Mouse (Mus musculus) midbrain, embryonic 14.5 days (tissue): ENCODE data around the gene Tbc1d8. TPM values are rescaled to one million over a fixed set of nuclear protein-coding genes. Genes with fewer than 3 reads are reported as not detected.

ENCODE experiments used
- ATAC-seq: fragments of 200-750 bp; cut with Nextera tagmentation; 2 replicates; pipeline ENCODE4 v1.8.0; 2017; ENCODE audit warnings: moderate number of reproducible peaks, moderate library complexity; ENCODE audit not compliant: low FRiP score, low TSS enrichment
- DNase-seq: peaks from one replicate; pipeline ENCODE4 v3.0.0-alpha.2; 2015
- H3K27ac ChIP-seq: fragments of 300-500 bp; sonication (generic); replicated peaks from 2 replicates; pipeline ENCODE4 v1.5.1; 2014; ENCODE audit warnings: mild to moderate bottlenecking, low read depth, low read length, moderate library complexity
- H3K27me3 ChIP-seq: fragments of 300-500 bp; sonication (generic); 2 replicates; pipeline ENCODE4 v1.6.1; 2014; ENCODE audit warnings: low read length, control low read depth, mixed read lengths; ENCODE audit not compliant: control insufficient read depth, insufficient read depth
- H3K36me3 ChIP-seq: fragments of 300-500 bp; sonication (generic); 2 replicates; pipeline ENCODE4 v1.6.1; 2014; ENCODE audit warnings: low read length, control low read depth; ENCODE audit not compliant: control insufficient read depth, insufficient read depth
- H3K4me1 ChIP-seq: fragments of 300-500 bp; sonication (generic); 2 replicates; pipeline ENCODE4 v1.6.1; 2014; ENCODE audit warnings: mild to moderate bottlenecking, antibody characterized with exemption, low read length, control low read depth; ENCODE audit not compliant: control insufficient read depth, insufficient read depth
- H3K4me2 ChIP-seq: fragments of 300-500 bp; sonication (generic); 2 replicates; pipeline ENCODE4 v1.6.1; 2014; ENCODE audit warnings: mild to moderate bottlenecking, low read length, moderate library complexity
- H3K4me3 ChIP-seq: fragments of 300-500 bp; sonication (generic); replicated peaks from 2 replicates; pipeline ENCODE4 v1.5.1; 2014; ENCODE audit warnings: low read depth, low read length
- H3K9ac ChIP-seq: fragments of 300-500 bp; sonication (generic); replicated peaks from 2 replicates; pipeline ENCODE4 v1.6.1; 2014; ENCODE audit warnings: mild to moderate bottlenecking, low read length, moderate library complexity
- H3K9me3 ChIP-seq: fragments of 300-500 bp; sonication (generic); 2 replicates; pipeline ENCODE4 v1.6.1; 2016; ENCODE audit warnings: low read length, control low read depth, mixed read lengths; ENCODE audit not compliant: control insufficient read depth
- WGBS: fragments of 180-500 bp; shearing (Covaris S2); extraction: QIAGEN DNeasy Blood & Tissue Kit; methylation state at CpG from one replicate; pipeline ENCODE4 v1.1.7; 2014; 5-methylcytosine and 5-hydroxymethylcytosine counted together
- polyA plus RNA-seq: library from polyadenylated mRNA; unstranded; fragments of >200 nt; fragmentation: Nextera tagmentation; extraction: Ambion mirVana; gene quantifications from 2 replicates; pipeline ENCODE4 v1.2.1, GENCODE M21; 2014

Tbc1d8 gene
- polyA plus RNA-seq, 1 experiment from 2014 or later = 12.1 TPM

DNA sequence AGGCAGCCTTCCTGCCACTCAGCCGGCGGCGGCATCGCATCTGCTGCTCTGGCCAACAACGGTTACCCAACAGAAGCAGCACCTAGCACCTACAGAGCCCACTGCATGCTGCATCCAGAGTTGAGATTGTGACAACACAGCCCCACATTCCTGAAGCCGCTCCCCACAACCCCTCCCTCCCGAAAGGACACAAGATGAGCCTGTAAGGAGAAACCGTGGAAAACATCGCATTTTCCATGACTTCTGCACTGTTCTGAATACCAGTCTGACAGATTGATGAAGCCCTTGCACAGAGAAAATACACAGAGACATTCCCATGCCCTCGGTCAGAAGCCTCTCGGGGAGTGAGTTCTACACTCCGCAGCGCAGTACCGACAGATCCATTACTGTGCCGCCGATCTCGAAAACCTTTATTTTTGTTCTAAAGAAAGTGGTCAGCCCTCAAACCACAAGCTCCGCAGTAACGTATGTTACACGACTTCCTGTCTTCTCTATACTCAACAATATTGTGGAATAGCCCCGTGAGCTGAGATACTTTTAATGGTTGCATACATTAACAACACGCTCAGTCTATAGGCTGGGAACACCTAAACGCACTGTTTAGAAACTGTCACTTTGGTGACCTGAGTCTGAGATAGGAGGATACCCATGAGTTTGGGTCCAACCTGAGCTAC, 23.1 kb downstream of the Tbc1d8 start:
- no peak for ATAC-seq
- H3K27ac ChIP-seq = no peak overlapping the region
- no peak overlapping the region for H3K4me3 ChIP-seq
- H3K36me3 ChIP-seq = no peaks in the 10 kb centered on the region
- H3K9ac ChIP-seq = no peak overlapping the region
- no peaks in the 10 kb centered on the region for H3K27me3 ChIP-seq
- 92% methylated on average over 23 of the region's 23 CpGs for WGBS
- no peak overlapping the region for H3K4me2 ChIP-seq
- H3K4me1 ChIP-seq = no peaks in the 10 kb centered on the region
- no peaks in the 10 kb centered on the region for H3K9me3 ChIP-seq
- no peak for DNase-seq

DNA sequence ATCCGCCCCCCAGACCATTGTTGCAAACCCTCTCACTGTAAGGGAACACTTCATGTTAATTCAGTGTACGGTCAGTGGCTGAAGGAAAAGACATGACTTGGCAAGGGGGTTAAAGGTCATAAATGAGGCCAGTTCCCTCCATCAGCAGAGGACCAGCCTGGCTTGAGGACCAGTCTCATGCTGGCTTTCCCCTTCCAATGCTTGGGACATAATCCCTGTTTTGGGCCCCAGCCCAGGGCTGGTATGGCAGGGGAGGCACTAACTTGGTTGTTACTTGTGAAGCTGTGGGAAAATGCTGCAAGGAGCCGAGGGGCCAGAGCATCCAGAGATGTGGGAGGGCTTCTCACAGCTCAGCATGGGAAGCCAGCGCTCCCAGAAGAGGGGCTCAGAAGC, 23.8 kb downstream of the Tbc1d8 start:
- ATAC-seq (no peak), DNase-seq (no peak)
- Histone ChIP-seq H3K9me3 (no peaks in the 10 kb centered on the region), H3K4me3 (no peak overlapping the region), H3K4me2 (no peak overlapping the region), H3K9ac (no peak overlapping the region), H3K27me3 (no peaks in the 10 kb centered on the region), H3K36me3 (no peaks in the 10 kb centered on the region), H3K27ac (no peak overlapping the region), H3K4me1 (peaks cover 5% of the 10 kb centered on the region; the same call in 1 of the 2 replicates)
- 81% methylated on average over 4 of the region's 4 CpGs for WGBS

DNA sequence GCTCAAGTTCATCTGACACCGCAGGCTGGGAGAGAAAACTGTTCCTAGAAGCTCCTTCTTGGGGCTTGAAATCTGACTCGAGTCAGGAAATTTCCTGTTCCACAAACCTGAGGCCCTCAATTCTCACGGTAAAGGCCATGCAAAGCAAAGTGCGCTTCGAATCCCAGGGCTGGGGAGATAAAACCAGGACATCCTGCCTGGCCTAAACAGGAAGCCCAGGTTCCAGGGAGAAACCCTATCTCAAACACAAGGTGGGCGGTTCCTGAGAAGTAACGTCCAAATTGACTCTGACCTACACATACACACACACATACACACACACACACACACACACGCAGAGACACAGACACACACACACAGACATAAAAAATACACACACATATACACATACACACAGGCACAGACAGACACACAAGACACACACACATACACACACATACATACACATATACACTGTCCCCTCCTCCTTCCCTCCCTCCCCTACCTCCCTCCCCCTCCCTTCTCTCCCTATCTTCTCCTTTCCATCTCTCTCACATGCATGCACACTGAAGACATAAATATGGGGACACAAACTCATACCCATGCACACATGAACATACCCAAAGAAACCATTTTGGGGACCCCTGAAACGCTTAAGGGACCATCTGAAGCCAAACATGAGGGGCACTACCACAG, 24.3 kb downstream of the Tbc1d8 start:
- no peak for ATAC-seq
- no peak overlapping the region for H3K27ac ChIP-seq
- no peak overlapping the region for H3K4me2 ChIP-seq
- H3K9me3 ChIP-seq = no peaks in the 10 kb centered on the region
- WGBS = 90% methylated on average over 9 of the region's 9 CpGs
- no peak overlapping the region for H3K4me3 ChIP-seq
- no peak overlapping the region for H3K9ac ChIP-seq
- DNase-seq = no peak
- no peaks in the 10 kb centered on the region for H3K36me3 ChIP-seq
- peaks cover 5% of the 10 kb centered on the region; the same call in 1 of the 2 replicates for H3K4me1 ChIP-seq
- H3K27me3 ChIP-seq = no peaks in the 10 kb centered on the region

DNA sequence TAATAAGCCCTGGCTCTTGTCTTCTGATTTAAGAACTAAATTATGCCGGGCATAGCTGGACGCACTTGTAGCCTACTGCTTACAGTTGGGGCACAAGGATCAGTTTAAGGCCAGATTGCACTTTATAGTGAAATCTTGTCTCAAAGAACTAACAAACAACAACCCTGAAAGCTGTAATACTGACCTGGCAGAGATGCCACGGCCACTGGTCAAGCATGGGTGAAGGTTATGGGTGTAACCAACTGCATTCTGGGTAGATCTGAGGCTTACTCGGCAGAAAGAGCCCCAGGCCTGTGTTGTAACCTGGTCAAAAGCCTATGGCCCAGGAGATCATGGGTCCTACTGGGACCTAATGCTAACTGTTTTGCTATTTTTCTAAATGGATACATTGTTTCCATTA, 26.4 kb downstream of the Tbc1d8 start:
- H3K9ac ChIP-seq = no peak overlapping the region
- ATAC-seq (no peak), DNase-seq (no peak)
- H3K4me2 ChIP-seq = no peak overlapping the region
- no peaks in the 10 kb centered on the region for H3K27me3 ChIP-seq
- peaks cover 5% of the 10 kb centered on the region; the same call in 1 of the 2 replicates for H3K4me1 ChIP-seq
- H3K9me3 ChIP-seq = no peaks in the 10 kb centered on the region
- WGBS = 81% methylated on average over 4 of the region's 4 CpGs
- H3K27ac ChIP-seq = no peak overlapping the region
- no peaks in the 10 kb centered on the region for H3K36me3 ChIP-seq
- H3K4me3 ChIP-seq = no peak overlapping the region

DNA sequence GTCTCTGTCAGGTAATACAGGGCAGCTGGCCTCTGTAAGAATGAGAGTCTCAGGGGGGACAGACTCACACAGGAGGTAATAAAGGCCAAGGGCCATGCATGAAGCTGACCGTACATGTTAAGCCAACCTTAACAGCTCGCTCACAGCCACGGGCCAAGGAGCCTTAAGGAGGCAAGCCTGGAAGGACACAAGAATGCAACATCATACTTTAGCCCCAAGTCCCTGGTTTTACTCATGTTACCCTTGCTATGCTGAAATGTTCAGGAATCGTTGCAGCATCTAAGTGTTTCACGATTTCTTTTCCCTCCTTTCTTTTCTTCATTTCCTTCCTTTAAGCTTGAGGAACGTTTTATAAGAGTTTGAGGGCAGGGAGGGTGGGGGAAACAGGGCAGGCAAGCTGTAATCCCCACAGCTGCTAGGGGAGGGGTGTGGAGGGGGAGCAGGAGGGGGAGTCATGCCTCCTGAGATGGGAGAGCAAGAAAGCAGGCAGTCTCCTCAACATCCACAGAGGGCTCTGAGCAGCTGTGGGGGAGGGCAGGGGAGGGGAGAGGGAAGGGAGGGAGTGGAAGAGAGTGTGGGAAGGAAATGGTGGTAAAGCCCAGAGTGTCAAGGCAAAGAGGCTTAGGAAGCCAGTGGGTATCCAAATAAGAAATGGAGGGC, 28.4 kb downstream of the Tbc1d8 start:
- no peaks in the 10 kb centered on the region for H3K36me3 ChIP-seq
- no peak overlapping the region for H3K4me3 ChIP-seq
- peaks cover 9% of the 10 kb centered on the region for H3K4me1 ChIP-seq
- H3K9me3 ChIP-seq = no peaks in the 10 kb centered on the region
- no peak overlapping the region for H3K9ac ChIP-seq
- ATAC-seq = no peak
- no peaks in the 10 kb centered on the region for H3K27me3 ChIP-seq
- peak; percentile 41 for DNase-seq
- H3K4me2 ChIP-seq = no peak overlapping the region
- WGBS = 55% methylated on average over 6 of the region's 6 CpGs
- 0 out of 2 replicates have a peak overlapping the region, but pooled peaks have one; percentile 13 for H3K27ac ChIP-seq

DNA sequence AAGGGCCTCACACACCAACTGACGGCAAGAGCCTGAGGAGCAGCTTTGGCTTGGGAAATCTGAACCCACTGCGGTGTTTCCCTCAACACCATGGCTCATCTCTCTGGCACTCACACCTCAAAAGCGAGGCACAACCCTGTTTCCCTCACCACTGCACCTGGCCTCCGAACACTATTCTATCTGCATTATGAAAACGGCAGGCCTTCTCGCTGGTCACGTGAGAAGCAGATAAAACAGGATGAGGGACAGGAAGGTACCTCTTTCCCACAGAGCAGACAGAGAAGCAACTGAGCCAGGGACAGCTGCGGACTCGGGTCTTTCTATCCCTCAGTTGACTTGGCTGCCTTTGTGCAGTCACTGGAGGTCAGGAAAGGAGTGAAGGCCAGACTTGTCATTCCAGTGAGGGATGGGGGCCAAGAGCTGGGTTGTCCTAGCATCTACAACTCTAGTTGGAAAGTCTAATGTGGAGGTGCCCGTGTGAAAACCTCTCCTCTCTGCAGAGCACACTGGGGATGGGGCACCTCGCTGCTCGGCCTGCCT, 29.2 kb downstream of the Tbc1d8 start:
- H3K9ac ChIP-seq = no peak overlapping the region
- peaks cover 9% of the 10 kb centered on the region for H3K4me1 ChIP-seq
- H3K36me3 ChIP-seq = no peaks in the 10 kb centered on the region
- H3K27ac ChIP-seq = no peak overlapping the region
- no peaks in the 10 kb centered on the region for H3K9me3 ChIP-seq
- H3K4me2 ChIP-seq = no peak overlapping the region
- no peaks in the 10 kb centered on the region for H3K27me3 ChIP-seq
- DNase-seq = no peak
- 94% methylated on average over 12 of the region's 12 CpGs for WGBS
- ATAC-seq = no peak
- no peak overlapping the region for H3K4me3 ChIP-seq

DNA sequence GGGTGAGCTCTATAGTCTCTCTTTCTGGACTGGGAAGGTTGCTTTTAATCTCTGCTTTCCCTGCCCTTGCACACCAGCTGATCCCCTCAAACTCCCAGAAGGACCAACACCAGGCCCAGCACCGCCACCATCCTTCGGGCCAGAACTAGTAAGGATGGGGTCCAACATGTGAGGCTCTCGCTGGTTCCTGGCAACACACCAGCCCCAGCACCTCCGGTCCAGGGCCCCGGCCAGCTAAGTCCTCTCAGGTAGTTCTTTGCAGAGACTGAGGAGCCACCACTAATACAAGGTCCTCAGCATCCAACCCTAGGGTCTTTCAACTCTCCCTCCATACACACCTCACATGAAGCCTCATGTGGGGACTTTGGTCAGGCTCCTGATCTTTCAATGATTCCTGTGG, 29.7 kb downstream of the Tbc1d8 start:
- H3K9me3 ChIP-seq = no peaks in the 10 kb centered on the region
- peaks cover 9% of the 10 kb centered on the region for H3K4me1 ChIP-seq
- DNase-seq (no peak), ATAC-seq (no peak)
- 95% methylated on average over 5 of the region's 5 CpGs for WGBS
- H3K4me2 ChIP-seq = no peak overlapping the region
- H3K27ac ChIP-seq = no peak overlapping the region
- no peak overlapping the region for H3K4me3 ChIP-seq
- H3K9ac ChIP-seq = no peak overlapping the region
- no peaks in the 10 kb centered on the region for H3K27me3 ChIP-seq
- no peaks in the 10 kb centered on the region for H3K36me3 ChIP-seq

DNA sequence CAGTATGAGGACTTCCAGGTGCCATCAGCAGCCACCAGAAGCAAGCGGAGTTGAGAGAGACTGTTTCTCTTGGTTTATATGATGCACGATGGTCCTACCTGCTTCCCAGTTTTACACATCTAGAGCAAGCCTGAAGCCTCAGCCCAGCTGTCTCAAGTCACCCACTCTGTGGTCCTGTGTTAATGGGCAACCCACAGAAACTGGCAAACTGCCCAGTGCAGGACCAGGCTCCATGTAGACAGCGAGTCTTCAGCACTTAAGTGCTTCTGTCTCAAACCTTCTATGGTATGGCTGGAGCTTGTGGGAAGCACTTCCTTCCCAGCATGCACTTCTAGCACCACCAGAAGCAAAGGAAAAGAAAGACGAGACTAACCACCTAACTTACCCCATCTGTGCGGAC, 30.3 kb downstream of the Tbc1d8 start:
- WGBS = 92% methylated on average over 5 of the region's 5 CpGs
- Histone ChIP-seq H3K9ac (no peak overlapping the region), H3K27me3 (no peaks in the 10 kb centered on the region), H3K36me3 (no peaks in the 10 kb centered on the region), H3K27ac (no peak overlapping the region), H3K4me3 (no peak overlapping the region), H3K4me2 (no peak overlapping the region), H3K9me3 (no peaks in the 10 kb centered on the region), H3K4me1 (peaks cover 9% of the 10 kb centered on the region)
- ATAC-seq (no peak), DNase-seq (no peak)
